Mouse (Mus musculus) activated CD4-positive, CD25-positive, alpha-beta regulatory T cell, adult 4 months (primary cell): ENCODE results near the gene Tas1r3. TPM values are rescaled to one million over a fixed set of nuclear protein-coding genes. Genes with fewer than 3 reads are reported as not detected.

ENCODE experiments used
- polyA plus RNA-seq, 2 experiments: library from polyadenylated mRNA; unstranded; fragments of 100-300 nt; shearing (Covaris generic); gene quantifications; one replicate each; pipeline ENCODE4 v1.2.1; 2017

Gene Tas1r3
- polyA plus RNA-seq, 2 experiments from 2014 or later, result 0.16 to 0.25 TPM

Other genes starting within 250 kb of the Tas1r3 start
- 10 to 100 TPM; 74.7 to 99.8 TPM for gene Cdk11b, start 238.5 kb downstream of the Tas1r3 start, polyA plus RNA-seq
- gene Gm10563, start 218.0 kb downstream of the Tas1r3 start, polyA plus RNA-seq, result not detected
- not detected for gene Mmp23, start 210.0 kb downstream of the Tas1r3 start, polyA plus RNA-seq
- 1 to 10 TPM; 2.2 to 6.4 TPM for gene Mib2, start 194.2 kb downstream of the Tas1r3 start, polyA plus RNA-seq
- 1 to 10 TPM; 1.2 to 1.9 TPM for gene Fndc10, start 169.0 kb downstream of the Tas1r3 start, polyA plus RNA-seq
- 100 to 1,000 TPM; 158 to 181 TPM for gene Ssu72, start 158.6 kb downstream of the Tas1r3 start, polyA plus RNA-seq
- gene Tmem240, start 128.6 kb downstream of the Tas1r3 start, polyA plus RNA-seq, result under 1 TPM in 1 of 2 experiments, not detected in 1; 0.22 TPM
- gene Atad3a, start 102.3 kb downstream of the Tas1r3 start, polyA plus RNA-seq, result 10 to 100 TPM; 16.3 to 21.0 TPM
- gene Vwa1, start 88.7 kb downstream of the Tas1r3 start, polyA plus RNA-seq, result under 1 TPM in 1 of 2 experiments, not detected in 1; 0.09 TPM
- gene Tmem88b, start 77.5 kb downstream of the Tas1r3 start, polyA plus RNA-seq, result under 1 TPM in 1 of 2 experiments, not detected in 1; 0.16 TPM
- not detected for gene Ankrd65, start 72.9 kb downstream of the Tas1r3 start, polyA plus RNA-seq
- gene Mrpl20, start 60.5 kb downstream of the Tas1r3 start, polyA plus RNA-seq, result 100 to 1,000 TPM; 160 to 164 TPM
- gene Ccnl2, start 50.9 kb downstream of the Tas1r3 start, polyA plus RNA-seq, result 100 to 1,000 TPM; 115 to 122 TPM
- gene Aurkaip1, start 32.1 kb downstream of the Tas1r3 start, polyA plus RNA-seq, result 100 to 1,000 TPM; 216 TPM
- gene Mxra8, start 23.7 kb downstream of the Tas1r3 start, polyA plus RNA-seq, result 1 to 10 TPM; 4.1 to 9.9 TPM
- 1 to 10 TPM; 2.1 to 2.7 TPM for gene Dvl1, start 16.0 kb downstream of the Tas1r3 start, polyA plus RNA-seq
- 10 to 100 TPM; 17.7 to 18.0 TPM for gene Cptp, start 6.1 kb upstream of the Tas1r3 start, polyA plus RNA-seq
- gene Ints11, start 6.2 kb upstream of the Tas1r3 start, polyA plus RNA-seq, result 10 to 100 TPM; 82.2 to 87.0 TPM
- 10 to 100 TPM; 12.6 to 25.3 TPM for gene Pusl1, start 28.4 kb upstream of the Tas1r3 start, polyA plus RNA-seq
- gene Acap3, start 28.5 kb upstream of the Tas1r3 start, polyA plus RNA-seq, result 1 to 10 TPM; 4.9 to 6.5 TPM
- gene Ube2j2, start 80.5 kb upstream of the Tas1r3 start, polyA plus RNA-seq, result 10 to 100 TPM; 32.1 to 39.5 TPM
- gene C1qtnf12, start 99.0 kb upstream of the Tas1r3 start, polyA plus RNA-seq, result 1 to 10 TPM; 2.5 to 5.7 TPM
- gene B3galt6, start 129.3 kb upstream of the Tas1r3 start, polyA plus RNA-seq, result under 1 TPM; 0.90 to 0.95 TPM
- gene Sdf4, start 129.5 kb upstream of the Tas1r3 start, polyA plus RNA-seq, result 100 to 1,000 TPM; 464 to 478 TPM
- 100 to 1,000 TPM; 802 to 961 TPM for gene Tnfrsf4, start 150.5 kb upstream of the Tas1r3 start, polyA plus RNA-seq
- 100 to 1,000 TPM; 770 to 845 TPM for gene Tnfrsf18, start 162.8 kb upstream of the Tas1r3 start, polyA plus RNA-seq
- not detected for gene Ttll10, start 196.1 kb upstream of the Tas1r3 start, polyA plus RNA-seq
- gene 9430015G10Rik, start 246.6 kb upstream of the Tas1r3 start, polyA plus RNA-seq, result 10 to 100 TPM; 14.9 to 19.3 TPM